Mouse (Mus musculus) heart, postnatal 0 days (tissue): ENCODE data around the gene Prkaca. TPM values are rescaled to one million over a fixed set of nuclear protein-coding genes. Genes with fewer than 3 reads are reported as not detected.

Source experiments
- ATAC-seq: fragments of 200-750 bp; cut with Nextera tagmentation; 2 replicates; pipeline ENCODE4 v1.8.0; 2017; ENCODE audit warnings: low read depth, moderate number of reproducible peaks, moderate library complexity; ENCODE audit not compliant: insufficient read depth
- DNase-seq: peaks from one replicate; pipeline ENCODE4 v3.0.0-alpha.2; 2016; ENCODE audit warnings: low spot score
- H3K27ac ChIP-seq: fragments of 300-500 bp; sonication (generic); 2 replicates; pipeline ENCODE4 v1.5.1; 2014; ENCODE audit warnings: low read depth, mild to moderate bottlenecking
- H3K27me3 ChIP-seq: fragments of 300-500 bp; sonication (generic); 2 replicates; pipeline ENCODE4 v1.6.1; 2014; ENCODE audit warnings: low read length, mixed read lengths; ENCODE audit not compliant: control insufficient read depth, insufficient read depth
- H3K36me3 ChIP-seq: fragments of 300-500 bp; sonication (generic); replicated peaks from 2 replicates; pipeline ENCODE4 v1.6.1; 2014; ENCODE audit warnings: low read length, mixed read lengths; ENCODE audit not compliant: control insufficient read depth, insufficient read depth
- H3K4me1 ChIP-seq: fragments of 300-500 bp; sonication (generic); 2 replicates; pipeline ENCODE4 v1.6.1; 2014; ENCODE audit warnings: antibody characterized with exemption; ENCODE audit not compliant: control insufficient read depth, insufficient read depth
- H3K4me2 ChIP-seq: fragments of 300-500 bp; sonication (generic); 2 replicates; pipeline ENCODE4 v1.6.1; 2014; ENCODE audit warnings: low read depth, mild to moderate bottlenecking, low read length, moderate library complexity
- H3K4me3 ChIP-seq: fragments of 300-500 bp; sonication (generic); 2 replicates; pipeline ENCODE4 v1.5.1; 2014; ENCODE audit warnings: low read depth, low read length
- H3K9ac ChIP-seq: fragments of 300-500 bp; sonication (generic); replicated peaks from 2 replicates; pipeline ENCODE4 v1.6.1; 2014; ENCODE audit warnings: low read depth, low read length, mixed read lengths
- H3K9me3 ChIP-seq: fragments of 300-500 bp; sonication (generic); replicated peaks from 2 replicates; pipeline ENCODE4 v1.6.1; 2016; ENCODE audit warnings: low read length; ENCODE audit not compliant: control insufficient read depth
- CTCF ChIP-seq: IDR thresholded peaks from 2 replicates; pipeline ENCODE4 v1.5.1; 2016; ENCODE audit warnings: antibody characterized with exemption, control low read depth, low read depth
- EP300 ChIP-seq: IDR thresholded peaks from 2 replicates; pipeline ENCODE4 v1.6.1; 2016; ENCODE audit warnings: antibody characterized with exemption, low read depth
- WGBS: fragments of 180-500 bp; shearing (Covaris S2); extraction: QIAGEN DNeasy Blood & Tissue Kit; methylation state at CpG from one replicate; pipeline ENCODE4 v1.1.7; 2014; 5-methylcytosine and 5-hydroxymethylcytosine counted together
- polyA plus RNA-seq: library from polyadenylated mRNA; unstranded; fragments of >200 nt; fragmentation: Nextera tagmentation; extraction: Ambion mirVana; gene quantifications from 2 replicates; pipeline ENCODE4 v1.2.1, GENCODE M21; 2015
- total RNA-seq: library from RNA; depleted of rRNA; stranded (reverse); fragments of >200 nt; gene quantifications from 2 replicates; pipeline ENCODE4 v1.2.3, GENCODE M21; 2014; ENCODE audit warnings: low replicate concordance

The Prkaca gene
- total and polyA plus RNA-seq, 2 experiments from 2014 or later = 246 to 312 TPM

- H3K36me3 ChIP-seq = peaks cover 32% of the 10 kb centered on the region
- no peaks in the 10 kb centered on the region for H3K27me3 ChIP-seq
- H3K9me3 ChIP-seq = no peaks in the 10 kb centered on the region
- no peak overlapping the region for H3K4me2 ChIP-seq
- no peak overlapping the region for H3K9ac ChIP-seq
- TF ChIP-seq EP300 = no peak
- TF ChIP-seq CTCF = no peak
- H3K4me3 ChIP-seq = no peak overlapping the region
- peaks cover 14% of the 10 kb centered on the region for H3K4me1 ChIP-seq
- H3K27ac ChIP-seq = no peak overlapping the region
- no peak for ATAC-seq
- DNase-seq = no peak
- 91% methylated on average over 7 of the region's 7 CpGs for WGBS
Observed at GRCm38 (mm10) chr8:83967701-83968100, 5.1 kb upstream of the Prkaca start.

- Histone ChIP-seq H3K36me3 (peaks cover 32% of the 10 kb centered on the region), H3K4me1 (peaks cover 17% of the 10 kb centered on the region), H3K4me3 (no peak overlapping the region), H3K4me2 (no peak overlapping the region), H3K9ac (no peak overlapping the region), H3K9me3 (no peaks in the 10 kb centered on the region), H3K27ac (no peak overlapping the region), H3K27me3 (no peaks in the 10 kb centered on the region)
- TF ChIP-seq CTCF = no peak
- no peak for TF ChIP-seq EP300
- no peak for DNase-seq
- no peak for ATAC-seq
- 88% methylated on average over 4 of the region's 4 CpGs for WGBS
Observed at GRCm38 (mm10) chr8:83971121-83971520, 1.7 kb upstream of the Prkaca start.

GRCm38 (mm10) chr8:83971661-83972060, 1.1 kb upstream of the Prkaca start:
- peaks cover 29% of the 10 kb centered on the region for H3K36me3 ChIP-seq
- H3K4me2 ChIP-seq = peak overlapping the region; percentile 84
- no peak for DNase-seq
- no peak overlapping the region for H3K9ac ChIP-seq
- 80% methylated on average over 6 of the region's 6 CpGs for WGBS
- H3K27me3 ChIP-seq = no peaks in the 10 kb centered on the region
- peak overlapping the region; percentile 90 for H3K4me3 ChIP-seq
- peak overlapping the region; percentile 80 for H3K27ac ChIP-seq
- ATAC-seq = no peak
- TF ChIP-seq EP300 = no peak
- no peaks in the 10 kb centered on the region for H3K9me3 ChIP-seq
- peaks cover 20% of the 10 kb centered on the region for H3K4me1 ChIP-seq

- ATAC-seq = peak; percentile 6
- 2% methylated on average over 18 of the region's 37 CpGs for WGBS
- Histone ChIP-seq H3K4me3 (peak overlapping the region; percentile 90), H3K27ac (peak overlapping the region; percentile 90), H3K36me3 (peaks cover 15% of the 10 kb centered on the region), H3K9ac (peak overlapping the region; percentile 88), H3K4me2 (peak overlapping the region; percentile 96), H3K9me3 (no peaks in the 10 kb centered on the region), H3K4me1 (peaks cover 38% of the 10 kb centered on the region), H3K27me3 (no peaks in the 10 kb centered on the region)
- DNase-seq = no peak
- no peak for TF ChIP-seq CTCF
- TF ChIP-seq EP300 = no peak
Observed at GRCm38 (mm10) chr8:83973161-83974031, 603 bp downstream of the Prkaca start.

- H3K4me2 ChIP-seq = peak overlapping the region; percentile 96
- H3K9me3 ChIP-seq = no peaks in the 10 kb centered on the region
- H3K4me3 ChIP-seq = peak overlapping the region; percentile 90
- 43% methylated on average over 4 of the region's 4 CpGs for WGBS
- peaks cover 4% of the 10 kb centered on the region; the same call in 1 of the 2 replicates for H3K36me3 ChIP-seq
- TF ChIP-seq CTCF = no peak
- TF ChIP-seq EP300 = no peak
- H3K4me1 ChIP-seq = peaks cover 49% of the 10 kb centered on the region
- DNase-seq (no peak), ATAC-seq (no peak)
- H3K27me3 ChIP-seq = no peaks in the 10 kb centered on the region
- H3K27ac ChIP-seq = peak overlapping the region; percentile 90
- H3K9ac ChIP-seq = peak overlapping the region; percentile 88
Observed at GRCm38 (mm10) chr8:83974521-83974920, 1.7 kb downstream of the Prkaca start.
